Mouse (Mus musculus): ENCODE measurements around the gene Sp1. TPM values are rescaled to one million over a fixed set of nuclear protein-coding genes. Genes with fewer than 3 reads are reported as not detected.

The Sp1 gene
- total RNA-seq, 2 experiments from 2014 or later: 55.5 to 74.3 TPM

DNA sequence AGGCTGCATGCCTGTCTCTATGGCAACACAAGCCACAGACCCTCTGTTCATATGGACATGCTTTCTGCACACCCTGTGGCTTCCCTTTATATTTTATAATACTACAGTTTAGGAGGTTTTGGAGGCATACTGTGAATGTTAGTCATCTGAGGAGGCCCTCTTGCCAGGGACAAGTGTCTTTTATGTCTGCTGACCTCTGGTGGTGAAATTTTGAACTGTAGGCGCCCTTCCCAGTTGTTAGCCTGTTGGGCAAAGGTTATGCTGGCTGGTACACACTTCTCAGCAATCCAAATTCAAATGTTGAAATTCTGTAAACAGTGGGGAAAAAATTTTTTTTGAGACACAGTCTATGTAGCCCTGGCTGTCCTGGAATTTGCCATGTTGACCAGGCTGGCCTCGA, 36.5 kb downstream of the Sp1 start:
- DNase-seq: peak; percentile 91

GRCm38 (mm10) chr15:102445146-102445545, 39.2 kb downstream of the Sp1 start, which contains the start of gene Amhr2:
TSS of gene Amhr2 (plus strand) at chr15:102445367.
- no peak for DNase-seq

GRCm38 (mm10) chr15:102446448-102446847, 40.5 kb downstream of the Sp1 start:
- DNase-seq: no peak

GRCm38 (mm10) chr15:102449366-102449765, 43.4 kb downstream of the Sp1 start:
- DNase-seq: no peak

DNA sequence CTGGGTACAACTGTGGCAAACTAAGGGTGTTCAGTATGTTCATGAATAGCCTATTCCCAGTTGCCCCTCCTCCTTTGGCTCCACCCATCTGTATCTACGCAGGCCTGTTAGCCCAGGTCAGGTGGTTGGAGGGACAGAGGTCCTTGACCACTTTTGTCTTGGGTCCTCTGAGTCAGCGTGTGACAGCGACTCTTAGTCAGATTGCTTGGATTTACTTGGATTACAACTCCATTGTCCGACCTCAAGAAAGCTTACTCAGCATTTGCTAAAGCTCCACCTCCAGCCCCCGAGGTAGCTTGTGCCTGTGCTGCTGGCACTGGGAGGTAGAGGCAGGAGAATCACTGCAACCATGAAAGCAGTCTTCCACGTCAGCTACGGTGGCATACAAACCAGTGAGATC, 45.0 kb downstream of the Sp1 start:
- no peak for DNase-seq

GRCm38 (mm10) chr15:102451666-102452430, 45.9 kb downstream of the Sp1 start:
- DNase-seq: no peak

GRCm38 (mm10) chr15:102455993-102456392, 50.0 kb downstream of the Sp1 start:
- no peak for DNase-seq

- no peak for DNase-seq
Observed at GRCm38 (mm10) chr15:102458050-102458736, 52.2 kb downstream of the Sp1 start.

- peak; percentile 91 for DNase-seq
Observed at GRCm38 (mm10) chr15:102458904-102459317, 53.0 kb downstream of the Sp1 start, which contains the start of gene Prr13. TSS of gene Prr13 (plus strand) at chr15:102459028.

GRCm38 (mm10) chr15:102459381-102459780, 53.4 kb downstream of the Sp1 start:
- DNase-seq: no peak

- no peak for DNase-seq
Observed at GRCm38 (mm10) chr15:102459847-102460246, 53.9 kb downstream of the Sp1 start.

- DNase-seq: no peak
Observed at GRCm38 (mm10) chr15:102460409-102460808, 54.5 kb downstream of the Sp1 start.

- no peak for DNase-seq
Observed at GRCm38 (mm10) chr15:102460971-102461370, 55.0 kb downstream of the Sp1 start.

GRCm38 (mm10) chr15:102461430-102462075, 55.6 kb downstream of the Sp1 start:
- no peak for DNase-seq

GRCm38 (mm10) chr15:102463666-102464065, 57.7 kb downstream of the Sp1 start:
- no peak for DNase-seq

DNA sequence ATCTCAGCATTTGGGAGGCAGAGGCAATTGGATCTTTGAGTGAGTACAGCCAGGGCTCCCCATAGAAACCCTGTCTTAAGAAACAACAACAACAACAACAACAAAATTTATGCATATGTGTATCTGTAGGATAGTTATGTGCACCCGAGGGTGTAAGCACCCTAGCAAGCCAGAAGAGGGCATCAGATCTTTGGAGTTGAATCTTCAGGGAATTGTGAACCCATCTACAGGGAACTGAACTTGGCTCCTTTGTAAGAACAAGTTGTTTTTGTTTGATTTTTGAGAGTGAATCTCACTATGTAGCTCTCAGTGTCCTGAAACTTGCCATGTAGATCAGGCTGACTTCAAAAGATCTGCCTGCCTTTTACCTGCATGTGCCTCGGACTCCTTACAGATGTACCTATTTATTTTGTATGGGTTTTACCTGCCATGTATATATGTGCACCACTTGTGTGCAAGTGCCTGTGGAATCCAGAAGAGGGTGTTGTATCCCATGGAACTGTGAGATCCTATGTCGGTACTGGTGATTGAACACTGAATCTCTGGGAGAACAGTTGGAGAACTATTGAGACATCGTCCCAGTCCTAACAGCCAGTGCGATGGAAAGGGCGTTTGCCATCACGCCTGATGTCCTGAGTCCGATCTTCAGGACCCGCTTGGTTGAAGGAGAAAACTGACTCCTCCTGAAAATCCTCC, 62.9 kb downstream of the Sp1 start:
- DNase-seq: no peak

DNA sequence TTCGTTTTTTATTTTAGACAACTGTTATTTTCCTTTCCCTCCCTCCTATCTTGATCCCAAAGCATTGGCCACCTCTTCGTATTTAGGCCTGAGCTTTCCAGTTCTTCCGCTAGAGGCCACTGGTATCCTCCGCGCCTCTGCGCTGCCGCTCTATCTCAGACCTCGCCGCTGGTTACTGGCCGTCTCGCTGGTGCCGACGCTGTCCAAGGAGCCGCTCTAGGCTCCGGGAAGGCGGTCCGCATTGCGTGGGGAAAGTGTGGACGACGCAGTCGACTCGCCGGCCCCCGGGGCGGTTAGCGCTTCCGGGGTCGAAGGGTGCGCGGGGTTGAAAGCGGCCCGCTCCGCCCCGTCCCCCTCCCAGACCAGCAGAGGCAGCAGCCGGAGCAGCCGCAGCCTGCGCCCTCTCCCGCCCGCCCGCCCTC, 64.3 kb downstream of the Sp1 start, which contains the start of gene Pcbp2:
Gene Pcbp2 (plus strand): TSS at position 357 of the 422 bp plus-strand sequence.
- DNase-seq: peak; percentile 97

DNA sequence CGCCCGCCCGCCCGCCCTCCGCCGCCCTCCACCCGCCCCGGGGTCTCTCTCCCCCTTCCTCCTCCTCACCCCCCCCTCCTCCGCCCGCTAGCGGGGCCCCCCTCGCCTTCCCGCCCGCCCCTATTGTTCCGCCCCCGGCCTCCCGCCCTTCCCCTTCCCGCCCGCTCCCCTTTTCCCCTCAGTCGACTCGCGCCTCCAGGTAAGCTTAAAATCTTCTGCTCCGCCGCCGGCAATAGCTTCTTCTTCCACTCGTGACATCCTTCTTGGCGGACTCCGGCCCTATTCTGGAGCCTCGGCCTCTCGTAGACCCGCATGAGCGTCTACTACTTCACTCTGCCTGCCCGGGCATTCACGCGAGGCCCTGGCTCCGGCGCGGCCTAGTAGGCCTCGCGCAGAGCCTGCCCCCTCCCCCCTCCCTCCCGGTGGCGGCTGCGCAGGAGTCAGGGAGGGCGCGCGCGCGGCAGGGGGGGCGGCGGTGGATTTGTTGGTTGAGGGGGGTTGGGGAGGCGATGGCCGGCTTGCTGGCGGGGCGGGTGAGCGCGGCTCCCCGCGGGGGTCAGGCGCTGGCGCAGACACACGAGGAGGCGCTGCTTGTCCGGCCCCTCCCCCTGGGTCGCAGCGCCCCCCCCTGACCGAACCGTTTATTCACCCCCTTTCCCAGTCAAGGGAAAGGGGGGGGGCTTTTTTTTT, 64.8 kb downstream of the Sp1 start:
- DNase-seq: peak; percentile 89

DNA sequence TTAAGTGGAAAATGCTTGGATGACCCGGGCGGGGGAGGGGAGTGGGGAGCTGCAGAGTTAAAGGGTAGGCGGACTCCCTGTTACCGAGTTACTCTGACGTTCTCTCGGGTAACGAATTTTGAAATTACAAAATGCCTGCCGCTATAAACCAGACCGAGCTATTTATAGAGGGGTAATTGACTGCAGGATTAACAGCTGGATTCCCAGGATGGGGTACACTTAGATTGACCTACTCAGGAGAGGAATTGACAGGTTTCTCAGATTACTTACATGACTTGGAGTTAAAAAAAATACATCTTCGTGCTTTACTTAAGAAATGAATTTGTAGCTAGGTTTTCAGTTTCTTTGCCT, 65.3 kb downstream of the Sp1 start:
- DNase-seq: no peak

GRCm38 (mm10) chr15:102471727-102472126, 65.8 kb downstream of the Sp1 start:
- DNase-seq: no peak

DNA sequence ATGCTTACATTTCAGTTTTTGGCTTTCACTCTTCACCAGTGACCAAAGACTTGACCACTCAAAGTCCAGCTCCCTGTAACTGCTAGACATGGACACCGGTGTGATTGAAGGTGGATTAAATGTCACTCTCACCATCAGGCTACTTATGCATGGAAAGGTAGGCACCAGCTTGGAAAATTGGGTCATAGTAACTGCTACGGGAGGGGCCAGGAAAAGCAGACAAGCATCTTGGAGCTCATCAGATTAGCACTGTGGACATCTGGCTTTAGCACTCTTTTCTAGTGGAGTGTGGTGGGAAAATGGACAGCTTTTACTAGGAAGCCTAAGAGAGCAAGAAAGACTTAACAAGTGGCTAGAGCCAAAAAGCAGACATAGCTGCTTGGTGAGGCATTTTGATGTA, 67.3 kb downstream of the Sp1 start:
- no peak for DNase-seq

DNA sequence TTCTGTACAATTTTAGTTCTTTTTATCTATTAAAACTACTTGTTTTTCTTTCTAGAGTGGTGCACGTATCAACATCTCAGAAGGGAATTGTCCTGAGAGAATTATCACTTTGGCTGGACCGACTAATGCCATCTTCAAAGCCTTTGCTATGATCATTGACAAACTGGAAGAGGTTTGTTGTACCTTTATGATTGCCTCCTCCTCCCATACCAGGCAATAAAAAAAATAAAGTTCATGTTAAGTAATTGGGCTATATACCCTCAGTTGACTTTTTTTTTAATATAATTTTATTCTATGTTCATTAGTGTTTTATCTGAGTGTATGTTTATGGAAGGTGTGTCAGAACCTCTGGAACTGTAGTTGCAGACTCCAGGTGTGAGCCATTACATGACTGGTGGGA, 68.6 kb downstream of the Sp1 start:
- DNase-seq: no peak
